Mouse (Mus musculus) monocyte, adult 2 months (primary cell): Measurements from ENCODE around the gene Matn4.

Experiments used
- DNase-seq, 2 experiments: peaks; one replicate each; pipeline ENCODE4 v3.0.0; 2022; ENCODE audit warnings: low spot score in 2 of 2, low read depth in 1 of 2

Matn4 gene

DNA sequence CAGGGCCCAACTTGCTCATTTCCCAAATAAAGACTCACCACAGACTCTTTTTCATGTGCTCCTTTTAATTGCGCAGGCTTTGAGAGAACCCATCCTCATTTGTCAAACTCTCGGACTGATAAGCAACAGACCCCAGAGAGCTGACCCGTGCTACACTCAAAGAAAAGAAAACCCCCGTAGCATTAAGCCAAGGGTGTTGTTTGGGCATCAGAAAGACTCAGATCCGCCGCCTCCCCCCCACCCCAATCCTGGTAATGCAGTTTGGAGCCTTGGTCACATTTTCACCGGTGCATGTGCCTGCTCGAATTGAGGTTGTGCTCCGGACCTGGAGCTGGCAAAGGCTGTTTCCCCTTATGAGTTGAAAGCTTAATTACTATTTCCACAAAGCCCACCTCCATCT is at the start of gene Matn4:
Matn4 (minus strand) TSS at position 101 of the 400 bp plus-strand sequence.
- DNase-seq, result no peak

GRCm38 (mm10) chr2:164453887-164454500 is 49.0 kb upstream of the Matn4 start:
- no peak for DNase-seq

DNA sequence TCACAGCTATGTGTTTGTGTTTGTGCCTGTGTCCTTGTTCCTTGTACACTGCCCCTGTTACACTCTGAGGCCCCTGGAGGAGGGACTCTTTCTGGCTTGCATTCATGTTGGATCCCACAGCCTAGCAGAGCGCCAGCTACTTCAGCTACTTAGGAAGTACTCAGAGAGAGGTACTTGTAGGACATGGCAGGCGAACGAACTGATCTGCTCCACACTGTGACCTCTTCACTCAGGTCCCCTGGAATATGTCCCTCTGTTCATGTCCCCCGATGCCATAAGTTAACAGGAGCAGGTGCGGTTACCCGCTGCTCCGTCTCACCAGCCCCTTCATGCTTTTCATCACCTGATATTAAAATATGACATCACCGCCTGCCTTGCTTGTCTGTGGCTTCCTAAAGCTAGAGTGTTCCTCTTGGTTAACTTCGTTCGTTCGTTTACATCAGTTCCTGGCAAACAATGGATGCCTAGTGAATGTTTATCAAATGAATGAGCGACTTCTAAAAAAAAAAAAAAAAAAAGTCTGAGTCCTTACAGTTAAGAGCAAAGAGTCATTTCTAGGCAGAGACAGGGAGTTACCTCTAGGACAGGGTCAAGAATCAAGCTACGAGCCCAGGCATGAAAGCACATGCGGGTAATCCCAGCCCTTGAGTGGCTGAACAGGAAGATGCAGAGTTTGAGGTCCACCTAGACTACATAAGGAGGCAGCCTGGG is 48.2 kb upstream of the Matn4 start:
- DNase-seq, result no peak

- DNase-seq, result no peak
Observed at GRCm38 (mm10) chr2:164452000-164452676, 47.2 kb upstream of the Matn4 start.

DNA sequence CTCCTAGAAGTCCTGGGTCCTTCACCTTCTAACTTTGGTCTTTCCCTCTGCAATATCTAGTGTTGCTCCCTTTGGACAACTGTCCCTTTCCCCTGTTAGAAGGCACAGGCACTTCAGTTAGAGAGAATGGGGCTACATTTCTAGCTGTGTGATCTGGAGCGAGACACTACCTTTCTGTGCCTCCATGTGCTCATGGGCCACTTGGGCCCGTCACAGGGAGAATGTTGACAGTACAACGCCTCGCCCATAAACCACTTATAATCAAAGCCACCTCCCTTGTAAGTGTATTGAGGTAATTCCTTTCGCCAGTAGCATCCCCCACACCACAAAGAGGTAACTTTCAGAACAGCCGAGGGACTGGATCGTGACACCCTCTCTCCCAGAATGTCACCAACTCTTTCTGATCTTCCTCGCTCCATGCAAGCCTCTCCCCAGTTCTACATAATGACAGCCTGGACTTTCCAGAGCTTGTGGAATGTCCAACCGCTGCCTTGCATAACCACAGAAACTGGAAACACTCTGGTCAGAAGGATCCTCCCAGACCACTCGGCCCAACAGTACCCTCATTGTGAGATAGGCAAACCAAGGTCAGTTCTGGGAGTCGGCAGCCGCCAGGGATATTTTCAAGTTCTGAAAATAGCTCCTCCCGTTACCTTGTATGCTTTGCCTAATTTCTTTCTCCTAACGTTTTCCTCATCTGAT is 44.5 kb upstream of the Matn4 start:
- DNase-seq, result no peak

- DNase-seq, result no peak
Observed at GRCm38 (mm10) chr2:164448921-164449320, 44.0 kb upstream of the Matn4 start.

GRCm38 (mm10) chr2:164448140-164448539 is 43.2 kb upstream of the Matn4 start:
- no peak for DNase-seq

DNA sequence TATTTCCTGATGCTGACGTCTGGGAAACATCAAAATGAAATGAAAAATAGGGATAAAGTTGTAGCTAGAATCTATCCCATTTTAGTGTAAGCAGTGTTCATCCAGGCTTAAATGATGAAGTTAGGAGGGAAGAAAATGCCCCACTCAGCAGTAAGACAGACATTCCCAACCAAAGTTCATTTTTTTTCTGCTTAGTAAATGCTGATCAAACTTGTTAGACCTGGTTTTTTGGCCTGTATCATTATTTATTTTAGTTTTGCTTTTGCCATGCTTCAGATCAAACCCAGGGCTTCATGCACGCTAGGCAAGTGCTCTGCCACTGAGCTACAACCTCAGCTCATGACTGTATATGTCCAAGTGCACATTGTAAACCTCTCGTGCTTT is 41.1 kb upstream of the Matn4 start:
- DNase-seq, result no peak

- DNase-seq, result no peak
Observed at GRCm38 (mm10) chr2:164445399-164446085, 40.6 kb upstream of the Matn4 start.

- DNase-seq, result no peak
Observed at GRCm38 (mm10) chr2:164444701-164445100, 39.7 kb upstream of the Matn4 start.

GRCm38 (mm10) chr2:164443460-164444000 is 38.6 kb upstream of the Matn4 start, which contains the start of gene Sdc4:
TSS of gene Sdc4 (minus strand) at chr2:164443887.
- no peak for DNase-seq

DNA sequence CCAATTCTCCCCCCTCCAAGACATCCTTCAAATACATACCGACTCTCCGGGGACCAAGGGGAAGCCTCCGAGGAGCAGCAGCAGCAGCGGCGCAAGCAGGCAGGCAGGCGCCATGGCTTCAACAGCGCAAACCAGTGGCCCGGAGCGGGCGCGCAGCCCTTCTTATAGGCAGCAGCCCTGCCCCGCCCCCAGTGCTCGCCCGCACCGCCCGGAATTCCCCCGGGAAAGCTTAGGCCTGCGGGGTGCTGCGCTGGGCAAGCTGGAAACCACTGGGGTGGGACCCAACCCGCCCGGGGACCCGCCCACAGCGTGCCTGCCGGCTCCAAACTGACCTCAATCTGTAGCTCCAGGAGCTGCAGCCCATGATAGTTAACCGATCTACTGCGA is 38.1 kb upstream of the Matn4 start:
- peak in 1 of 2 experiments; percentile 33 for DNase-seq

DNA sequence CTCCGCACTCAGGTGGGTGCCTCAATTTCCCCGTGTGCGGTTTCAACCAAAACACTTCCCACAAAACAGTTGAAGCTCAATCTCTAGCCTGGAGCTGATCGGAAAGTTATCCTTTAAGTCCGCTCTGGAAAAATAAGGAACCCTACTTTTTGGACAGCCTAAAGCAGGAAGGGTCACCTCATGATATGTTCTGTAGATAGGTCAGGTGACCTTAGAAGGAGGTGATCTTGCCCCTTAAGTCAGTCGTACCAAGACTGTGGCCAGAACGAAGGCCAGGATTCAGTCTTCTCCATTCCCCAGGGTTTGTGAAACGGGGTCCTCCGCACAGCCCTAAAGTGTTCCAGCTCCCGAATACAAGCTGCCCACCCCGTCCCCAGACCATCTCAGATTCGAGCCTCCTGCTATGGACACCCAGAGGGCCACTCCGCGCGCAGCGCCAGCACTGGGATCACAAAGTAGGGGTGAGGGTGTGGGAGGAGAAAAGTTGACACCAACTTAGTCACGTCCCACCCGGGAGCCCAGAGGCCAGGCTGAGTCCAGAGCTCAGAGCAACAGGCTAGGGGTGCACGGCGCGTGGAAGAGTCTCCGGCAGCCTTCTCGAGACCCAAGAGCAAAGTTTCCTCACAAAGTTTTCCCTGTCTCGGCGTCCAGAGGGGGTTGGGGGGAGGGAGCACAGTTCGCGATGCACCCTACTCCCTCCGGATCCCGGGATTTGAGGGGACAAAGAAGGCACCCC is 37.5 kb upstream of the Matn4 start:
- no peak for DNase-seq

DNA sequence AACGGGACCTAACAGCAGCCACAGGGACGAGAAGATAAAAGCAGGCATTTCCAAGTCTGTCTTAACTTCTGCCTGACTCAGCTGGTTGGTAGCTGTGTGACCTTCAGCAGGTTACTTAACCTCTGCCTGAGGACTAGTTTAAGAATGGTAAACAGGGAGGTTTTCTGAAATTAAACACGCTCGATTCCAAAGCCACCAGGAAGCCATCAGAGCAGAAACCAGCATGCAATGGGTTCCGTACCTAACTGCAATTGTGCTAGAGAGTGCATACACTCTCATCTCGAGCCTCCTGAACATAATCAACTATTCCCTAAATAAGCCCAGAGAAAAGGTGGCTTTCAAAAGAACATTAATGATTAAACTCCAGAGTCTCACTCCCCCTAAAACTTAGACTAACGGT is 36.8 kb upstream of the Matn4 start:
- DNase-seq, result no peak

- DNase-seq, result peak in 1 of 2 experiments; percentile 17
Observed at GRCm38 (mm10) chr2:164441155-164441554, 36.2 kb upstream of the Matn4 start.

DNA sequence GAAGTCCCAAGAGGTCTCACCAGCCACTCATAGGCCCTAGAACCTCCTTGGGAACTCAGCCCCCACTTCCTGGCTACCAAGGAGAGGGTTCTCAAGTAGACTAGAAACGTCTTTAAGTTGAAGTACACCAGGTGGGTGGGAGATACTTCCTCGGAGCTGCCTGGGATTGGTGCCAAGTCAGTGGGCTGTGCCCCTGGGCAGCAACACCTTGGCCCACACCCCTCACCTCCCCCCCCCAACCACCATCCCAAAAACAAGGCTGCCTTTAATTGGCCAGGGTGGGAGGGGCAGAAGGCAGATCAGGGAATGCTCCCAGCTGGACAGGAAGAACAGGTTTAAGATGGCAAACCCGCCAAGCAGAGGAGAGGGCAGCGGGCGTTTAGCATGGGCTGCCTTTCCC is 35.4 kb upstream of the Matn4 start:
- no peak for DNase-seq

- no peak for DNase-seq
Observed at GRCm38 (mm10) chr2:164439001-164439421, 34.1 kb upstream of the Matn4 start.

DNA sequence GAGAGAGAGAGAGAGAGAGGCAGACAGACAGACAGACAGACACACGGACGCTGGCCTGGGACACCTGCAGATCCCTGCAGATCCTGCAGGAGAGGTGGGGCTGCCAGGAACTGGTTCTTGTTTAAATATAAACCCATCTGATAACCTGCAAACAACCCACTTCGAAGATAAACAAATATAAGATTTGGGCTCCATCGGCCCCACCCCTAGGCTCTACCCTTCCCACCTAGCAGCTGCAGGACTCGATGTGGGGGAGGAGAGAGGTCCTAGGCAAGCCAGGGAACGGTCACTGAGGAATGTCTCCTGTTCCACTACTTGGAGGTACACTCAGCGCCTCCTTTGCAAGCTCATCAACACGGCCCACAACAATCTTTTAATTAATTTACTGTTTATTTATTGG is 33.3 kb upstream of the Matn4 start:
- DNase-seq, result no peak

DNA sequence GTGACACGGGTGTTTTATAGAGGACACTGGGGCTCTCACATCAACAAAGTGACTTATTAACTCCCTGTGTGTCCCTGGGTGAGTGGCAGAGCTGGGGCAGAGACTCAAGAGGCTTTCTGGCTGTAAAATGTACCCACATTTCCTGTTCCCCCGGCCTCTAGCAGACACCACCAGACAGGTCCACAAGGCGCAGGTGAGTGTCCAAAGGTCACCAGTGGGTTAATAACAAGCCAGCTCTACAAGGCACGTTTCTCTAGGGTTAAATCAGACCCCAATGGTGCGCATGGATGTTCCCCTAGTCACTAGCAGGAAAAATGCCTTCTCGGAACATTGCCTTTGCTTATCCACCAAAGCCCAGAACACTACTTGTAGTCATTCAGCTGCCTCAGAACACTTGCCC is 32.8 kb upstream of the Matn4 start:
- DNase-seq, result no peak

DNA sequence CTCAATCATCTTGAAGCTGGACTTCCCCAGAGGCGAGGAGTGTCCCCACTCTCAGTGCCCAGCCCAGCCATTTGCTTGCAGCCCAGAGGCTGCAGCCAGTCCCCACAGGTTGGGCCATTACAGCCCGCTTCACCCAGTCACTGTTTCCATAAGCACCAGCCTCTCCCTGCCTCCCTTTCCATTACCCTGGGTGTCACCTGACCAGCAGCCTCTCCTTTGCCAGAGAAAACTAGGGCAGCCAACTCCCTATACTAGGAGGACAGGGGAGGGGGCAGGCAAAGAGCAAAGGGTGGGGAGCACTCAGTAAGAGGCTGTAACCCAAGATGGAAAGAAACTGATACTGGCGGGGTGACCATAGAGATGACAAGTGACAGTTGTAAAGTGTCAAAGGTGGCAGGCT is 32.0 kb upstream of the Matn4 start:
- DNase-seq, result no peak
